Mouse (Mus musculus) midbrain, embryonic 10.5 days (tissue): Measurements from ENCODE around the gene Rapgef4. TPM values are rescaled to one million over a fixed set of nuclear protein-coding genes. Genes with fewer than 3 reads are reported as not detected.
A peak's percentile ranks its signal among the peaks of the same experiment; 100 is the strongest.

Source experiments
- DNase-seq: peaks from one replicate; pipeline ENCODE4 v3.0.0-alpha.2; 2017; ENCODE audit warnings: low spot score
- H3K27ac ChIP-seq: fragments of 300-500 bp; sonication (generic); replicated peaks from 2 replicates; pipeline ENCODE4 v1.5.1; 2016; ENCODE audit warnings: mild to moderate bottlenecking
- H3K27me3 ChIP-seq: fragments of 300-500 bp; sonication (generic); 2 replicates; pipeline ENCODE4 v1.6.1; 2016; ENCODE audit warnings: low read depth, mild to moderate bottlenecking; ENCODE audit not compliant: poor library complexity, severe bottlenecking
- H3K36me3 ChIP-seq: fragments of 300-500 bp; sonication (generic); 2 replicates; pipeline ENCODE4 v1.6.1; 2016; ENCODE audit warnings: mild to moderate bottlenecking, moderate library complexity
- H3K4me1 ChIP-seq: fragments of 300-500 bp; sonication (generic); 2 replicates; pipeline ENCODE4 v1.6.1; 2016
- H3K4me3 ChIP-seq: fragments of 300-500 bp; sonication (generic); 2 replicates; pipeline ENCODE4 v1.5.1; 2016; ENCODE audit warnings: mild to moderate bottlenecking, moderate library complexity
- H3K9me3 ChIP-seq: fragments of 300-500 bp; sonication (generic); replicated peaks from 2 replicates; pipeline ENCODE4 v1.6.1; 2016; ENCODE audit warnings: mild to moderate bottlenecking
- WGBS: fragments of 180-500 bp; shearing (Covaris S2); methylation state at CpG from one replicate; pipeline ENCODE4 v1.1.7; 2016; 5-methylcytosine and 5-hydroxymethylcytosine counted together
- polyA plus RNA-seq: library from polyadenylated mRNA; unstranded; fragments of >200 nt; fragmentation: Nextera tagmentation; extraction: Ambion mirVana; gene quantifications from 2 replicates; pipeline ENCODE4 v1.2.1, GENCODE M21; 2016

The Rapgef4 gene
- polyA plus RNA-seq, 1 experiment from 2014 or later: 2.9 TPM

- no peaks in the 10 kb centered on the region for H3K9me3 ChIP-seq
- H3K4me1 ChIP-seq: peaks cover 7% of the 10 kb centered on the region
- WGBS: 47% methylated on average over 3 of the region's 3 CpGs
- no peaks in the 10 kb centered on the region for H3K27me3 ChIP-seq
- no peaks in the 10 kb centered on the region for H3K36me3 ChIP-seq
- no peak overlapping the region for H3K4me3 ChIP-seq
- H3K27ac ChIP-seq: no peak overlapping the region
- DNase-seq: peak; percentile 33
Observed at GRCm38 (mm10) chr2:72096345-72096744, 115.3 kb downstream of the Rapgef4 start.

DNA sequence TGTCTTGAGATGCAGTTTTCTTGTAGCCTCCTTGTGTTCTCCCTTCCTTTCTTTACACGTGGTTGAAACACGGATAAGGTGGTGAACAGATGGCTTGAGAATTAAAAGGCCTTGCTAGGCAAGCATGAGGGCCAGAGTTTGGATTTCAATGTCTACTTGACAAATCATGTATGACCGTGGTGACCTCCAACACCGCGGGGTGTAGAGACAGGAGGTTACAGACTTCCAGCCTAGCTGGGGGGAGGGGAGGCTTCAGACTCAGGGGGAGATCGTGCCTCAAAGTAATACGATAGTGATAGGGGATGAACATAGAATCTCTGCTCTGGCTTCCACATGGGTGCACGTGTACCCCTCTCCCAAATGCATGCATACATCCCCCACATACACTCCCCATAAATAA lies 117.3 kb downstream of the Rapgef4 start:
- WGBS: 92% methylated on average over 8 of the region's 8 CpGs
- Histone ChIP-seq H3K27ac (no peak overlapping the region), H3K4me3 (no peak overlapping the region), H3K9me3 (no peaks in the 10 kb centered on the region), H3K36me3 (no peaks in the 10 kb centered on the region), H3K4me1 (no peaks in the 10 kb centered on the region), H3K27me3 (no peaks in the 10 kb centered on the region)
- no peak for DNase-seq

DNA sequence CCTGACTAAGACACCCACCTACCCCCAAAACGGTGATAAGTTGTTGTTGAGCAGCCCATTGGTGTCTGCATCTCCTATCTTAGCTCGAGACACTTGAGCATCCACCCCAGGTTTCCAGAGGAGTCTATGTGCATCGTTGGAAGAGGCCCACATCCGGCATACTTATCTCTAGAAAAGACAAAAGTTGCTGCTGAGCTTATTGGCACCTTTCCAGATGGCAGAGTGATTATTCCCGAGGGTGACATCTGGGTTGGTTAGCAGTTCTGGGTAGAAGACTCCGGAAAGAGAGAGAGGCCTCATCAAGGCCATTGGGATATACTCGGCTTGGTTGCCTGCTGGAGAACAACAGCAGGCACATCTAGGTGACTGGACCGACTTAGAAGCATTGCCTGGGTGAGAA lies 123.6 kb downstream of the Rapgef4 start:
- peaks cover 5% of the 10 kb centered on the region; the same call in 1 of the 2 replicates for H3K4me1 ChIP-seq
- no peak overlapping the region for H3K27ac ChIP-seq
- H3K36me3 ChIP-seq: no peaks in the 10 kb centered on the region
- 90% methylated on average over 8 of the region's 8 CpGs for WGBS
- no peaks in the 10 kb centered on the region for H3K9me3 ChIP-seq
- no peak for DNase-seq
- no peaks in the 10 kb centered on the region for H3K27me3 ChIP-seq
- H3K4me3 ChIP-seq: no peak overlapping the region

DNA sequence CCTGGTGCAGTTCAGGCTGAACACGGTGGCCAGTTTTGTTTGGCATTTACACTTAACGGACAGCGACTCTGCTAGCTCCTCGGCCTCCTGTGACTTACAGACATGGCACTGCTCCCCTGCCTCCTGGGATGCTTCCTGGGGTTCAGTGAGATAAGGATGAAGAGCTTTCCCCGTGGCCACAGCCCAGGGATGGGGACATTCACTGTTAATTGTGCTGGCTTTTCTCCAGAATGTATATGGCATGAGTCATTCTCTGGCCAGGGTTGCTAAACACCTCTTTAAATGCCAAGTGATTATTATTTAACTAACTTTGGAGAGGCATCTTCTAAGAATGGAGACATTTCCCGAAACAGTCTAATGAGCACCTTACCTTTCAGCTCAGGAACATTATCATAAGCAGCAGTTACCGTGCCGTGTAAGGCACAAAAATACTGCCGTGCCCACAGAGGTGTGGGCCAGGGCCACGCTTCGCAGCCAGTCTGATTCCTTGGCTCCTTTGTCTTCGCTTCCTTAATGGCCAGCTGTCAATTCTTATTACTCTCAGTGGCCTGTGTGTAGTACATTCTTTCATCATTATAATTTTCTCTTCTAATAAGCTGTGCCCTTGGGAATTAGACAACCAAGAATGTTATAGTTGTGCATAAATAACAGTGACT lies 126.6 kb downstream of the Rapgef4 start:
- no peaks in the 10 kb centered on the region for H3K27me3 ChIP-seq
- no peak overlapping the region for H3K27ac ChIP-seq
- H3K9me3 ChIP-seq: no peaks in the 10 kb centered on the region
- no peaks in the 10 kb centered on the region for H3K36me3 ChIP-seq
- H3K4me1 ChIP-seq: peaks cover 5% of the 10 kb centered on the region; the same call in 1 of the 2 replicates
- H3K4me3 ChIP-seq: no peak overlapping the region
- no peak for DNase-seq
- WGBS: 83% methylated on average over 12 of the region's 12 CpGs

DNA sequence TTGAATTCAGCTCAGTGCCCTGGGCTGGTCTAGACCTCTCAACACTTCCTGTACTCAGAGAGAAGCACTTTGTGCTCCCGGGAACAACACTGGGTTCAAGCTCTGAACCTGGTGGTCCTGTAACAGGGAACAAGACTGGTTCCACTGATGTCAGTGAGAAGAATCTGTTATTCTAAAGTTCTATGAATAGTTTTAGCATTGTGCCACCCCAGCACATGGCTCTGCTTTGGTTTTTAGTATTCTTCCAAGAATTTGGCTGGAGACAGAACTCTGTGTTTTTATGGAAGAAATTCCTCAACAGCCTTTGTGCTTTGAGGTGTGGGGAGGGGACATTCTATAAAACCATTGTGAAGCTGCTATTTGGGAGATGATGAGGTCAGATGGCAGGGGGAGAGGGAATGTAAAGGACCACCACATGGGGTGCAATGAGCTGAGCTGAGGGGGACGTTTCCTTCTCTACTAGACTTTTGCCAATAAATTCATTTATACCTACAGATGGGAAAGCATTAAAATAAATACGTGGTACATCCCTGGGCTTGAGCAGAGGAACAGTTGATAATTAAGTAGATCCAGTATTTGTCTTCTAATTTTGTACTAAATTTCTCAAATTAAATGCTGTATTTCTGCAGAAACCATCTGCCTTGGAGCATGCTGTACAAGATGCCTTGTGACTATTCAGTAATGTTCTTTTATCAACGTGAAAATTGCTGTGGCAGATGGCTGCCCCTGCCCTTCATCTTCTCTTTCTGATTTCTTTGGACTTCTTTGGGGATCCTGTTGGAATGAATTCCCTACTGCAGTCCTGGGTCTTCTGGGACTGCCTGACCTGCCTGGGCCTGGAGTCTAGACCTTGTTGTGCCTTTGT lies 127.6 kb downstream of the Rapgef4 start:
- H3K9me3 ChIP-seq: no peaks in the 10 kb centered on the region
- WGBS: 67% methylated on average over 4 of the region's 4 CpGs
- H3K4me1 ChIP-seq: peaks cover 5% of the 10 kb centered on the region; the same call in 1 of the 2 replicates

GRCm38 (mm10) chr2:72110404-72110803 lies 129.4 kb downstream of the Rapgef4 start:
- Histone ChIP-seq H3K4me1 (peaks cover 5% of the 10 kb centered on the region; the same call in 1 of the 2 replicates), H3K36me3 (no peaks in the 10 kb centered on the region), H3K4me3 (no peak overlapping the region), H3K27ac (no peak overlapping the region), H3K27me3 (no peaks in the 10 kb centered on the region), H3K9me3 (no peaks in the 10 kb centered on the region)
- 93% methylated on average over 5 of the region's 5 CpGs for WGBS
- no peak for DNase-seq

More for the DNA sequence above, 127.6 kb downstream of the Rapgef4 start:
- no peak overlapping the region for H3K27ac ChIP-seq
- no peaks in the 10 kb centered on the region for H3K27me3 ChIP-seq
- no peak overlapping the region for H3K4me3 ChIP-seq
- H3K36me3 ChIP-seq: no peaks in the 10 kb centered on the region
- no peak for DNase-seq

DNA sequence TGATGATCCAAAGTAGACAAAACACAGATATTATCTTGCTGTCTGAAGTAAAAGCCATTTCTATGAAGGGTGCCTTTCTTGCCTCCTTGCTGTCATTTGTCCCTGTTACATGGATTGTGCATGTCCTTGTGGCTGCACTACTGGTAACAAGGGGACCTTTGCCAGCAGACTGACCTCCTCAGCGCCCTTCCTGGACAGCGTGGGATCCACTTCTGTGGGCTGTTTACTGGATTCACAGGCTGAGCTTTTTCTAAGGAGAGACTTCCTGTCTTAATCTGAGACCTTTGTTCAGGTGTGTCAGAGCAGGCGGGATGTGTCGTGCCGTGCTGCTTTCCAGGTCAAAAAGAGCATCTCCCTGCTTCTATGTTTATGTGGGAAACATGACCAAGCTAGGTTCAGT lies 132.7 kb downstream of the Rapgef4 start:
- Histone ChIP-seq H3K27me3 (no peaks in the 10 kb centered on the region), H3K4me1 (peaks cover 3% of the 10 kb centered on the region; the same call in 1 of the 2 replicates), H3K4me3 (no peak overlapping the region), H3K27ac (no peak overlapping the region), H3K36me3 (no peaks in the 10 kb centered on the region), H3K9me3 (no peaks in the 10 kb centered on the region)
- WGBS: 91% methylated on average over 5 of the region's 5 CpGs
- no peak for DNase-seq

DNA sequence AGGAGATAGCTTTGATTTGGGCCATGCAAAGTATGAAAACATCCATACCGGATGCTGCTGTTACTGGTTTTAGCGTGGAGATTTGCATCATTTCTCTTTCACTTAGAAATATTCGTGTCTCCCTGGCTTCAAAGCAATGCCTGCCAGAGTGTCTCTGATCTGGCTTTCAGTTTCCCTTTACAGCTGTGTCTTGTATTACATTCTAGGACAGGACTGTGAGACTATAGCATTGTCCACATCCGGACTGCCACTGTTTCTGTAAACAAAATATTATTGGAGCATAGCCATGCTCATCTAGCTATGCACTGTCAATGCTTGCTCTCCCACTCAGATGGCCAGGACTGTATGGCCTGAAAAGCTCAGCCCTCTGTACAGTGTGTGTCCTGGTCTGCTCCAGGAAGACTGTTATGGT lies 133.1 kb downstream of the Rapgef4 start:
- H3K4me3 ChIP-seq: no peak overlapping the region
- H3K36me3 ChIP-seq: no peaks in the 10 kb centered on the region
- H3K27me3 ChIP-seq: no peaks in the 10 kb centered on the region
- 84% methylated on average over 4 of the region's 4 CpGs for WGBS
- peaks cover 3% of the 10 kb centered on the region; the same call in 1 of the 2 replicates for H3K4me1 ChIP-seq
- no peaks in the 10 kb centered on the region for H3K9me3 ChIP-seq
- H3K27ac ChIP-seq: no peak overlapping the region
- no peak for DNase-seq

GRCm38 (mm10) chr2:72116103-72116502 lies 135.1 kb downstream of the Rapgef4 start:
- H3K4me1 ChIP-seq: peaks cover 3% of the 10 kb centered on the region; the same call in 1 of the 2 replicates
- no peak overlapping the region for H3K27ac ChIP-seq
- no peaks in the 10 kb centered on the region for H3K9me3 ChIP-seq
- WGBS: 80% methylated on average over 7 of the region's 7 CpGs
- no peaks in the 10 kb centered on the region for H3K36me3 ChIP-seq
- H3K27me3 ChIP-seq: no peaks in the 10 kb centered on the region
- no peak overlapping the region for H3K4me3 ChIP-seq
- DNase-seq: no peak

DNA sequence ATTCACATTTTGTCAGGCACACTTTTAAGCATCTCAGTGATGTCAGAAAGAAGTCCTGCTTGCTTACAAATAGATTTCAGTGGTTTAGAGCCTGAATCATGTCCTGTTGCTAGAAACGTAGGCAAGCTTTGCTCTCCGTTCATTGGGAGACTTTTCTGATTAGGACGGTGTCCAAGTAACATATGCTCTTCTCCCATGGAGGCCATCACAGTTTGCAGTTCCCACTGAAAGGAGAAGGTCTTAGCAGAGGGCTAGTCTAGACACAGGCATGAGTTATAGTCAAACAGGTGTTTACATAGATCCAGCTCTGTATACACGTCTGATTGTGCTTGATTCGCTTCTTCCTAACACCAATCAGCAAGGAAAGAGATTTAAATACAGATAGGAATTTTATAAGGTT lies 135.7 kb downstream of the Rapgef4 start:
- H3K36me3 ChIP-seq: no peaks in the 10 kb centered on the region
- H3K9me3 ChIP-seq: no peaks in the 10 kb centered on the region
- no peak for DNase-seq
- 89% methylated on average over 5 of the region's 5 CpGs for WGBS
- no peak overlapping the region for H3K27ac ChIP-seq
- peaks cover 3% of the 10 kb centered on the region; the same call in 1 of the 2 replicates for H3K4me1 ChIP-seq
- H3K27me3 ChIP-seq: no peaks in the 10 kb centered on the region
- no peak overlapping the region for H3K4me3 ChIP-seq

GRCm38 (mm10) chr2:72117138-72118011 lies 136.3 kb downstream of the Rapgef4 start:
- no peaks in the 10 kb centered on the region for H3K9me3 ChIP-seq
- H3K4me1 ChIP-seq: peaks cover 3% of the 10 kb centered on the region; the same call in 1 of the 2 replicates
- no peaks in the 10 kb centered on the region for H3K36me3 ChIP-seq
- no peak for DNase-seq
- no peaks in the 10 kb centered on the region for H3K27me3 ChIP-seq
- H3K4me3 ChIP-seq: no peak overlapping the region
- WGBS: 68% methylated on average over 15 of the region's 15 CpGs
- H3K27ac ChIP-seq: no peak overlapping the region; the same call in 1 of the 2 replicates

DNA sequence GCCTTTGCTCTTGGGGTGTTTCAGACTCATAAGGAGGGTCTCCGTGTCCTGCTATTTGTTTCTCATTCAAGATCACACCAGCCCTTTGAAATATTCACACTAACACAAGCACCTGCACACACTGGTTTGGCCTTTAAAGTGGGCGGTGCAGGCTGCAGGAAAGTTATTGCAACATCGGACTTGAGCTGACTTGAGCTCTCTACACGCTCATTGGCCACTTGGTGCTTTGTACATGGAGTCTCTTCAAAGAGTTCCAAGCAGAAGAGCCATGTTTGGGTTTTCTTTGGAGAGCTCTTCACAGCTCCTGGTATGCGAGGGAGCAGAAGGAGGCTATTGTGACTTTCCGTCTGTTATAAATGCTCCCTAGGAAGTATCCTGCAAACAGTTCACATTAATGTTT lies 139.2 kb downstream of the Rapgef4 start:
- H3K36me3 ChIP-seq: no peaks in the 10 kb centered on the region
- H3K4me3 ChIP-seq: no peak overlapping the region
- whole genome bisulfite sequencing: 85% methylated on average over 6 of the region's 6 CpGs
- DNase-seq: no peak
- H3K27me3 ChIP-seq: no peaks in the 10 kb centered on the region
- H3K9me3 ChIP-seq: no peaks in the 10 kb centered on the region
- peaks cover 3% of the 10 kb centered on the region; the same call in 1 of the 2 replicates for H3K4me1 ChIP-seq
- no peak overlapping the region for H3K27ac ChIP-seq
